Mouse (Mus musculus) liver, postnatal 0 days (tissue): ENCODE measurements around the gene Osbpl8.

Source experiments
- CTCF ChIP-seq: sonication (generic); IDR thresholded peaks from 2 replicates; pipeline ENCODE4 v1.5.1; 2016; ENCODE audit warnings: antibody characterized with exemption, low read depth
- EP300 ChIP-seq: IDR thresholded peaks from 2 replicates; pipeline ENCODE4 v1.6.1; 2016; ENCODE audit warnings: antibody characterized with exemption, low read depth, mild to moderate bottlenecking

GRCm38 (mm10) chr10:111177336-111177735, 12.8 kb downstream of the Osbpl8 start:
- TF ChIP-seq CTCF (no peak), EP300 (no peak)
